ENCODE assay signal across 8 mouse cellular contexts in the genomic region with DNA sequence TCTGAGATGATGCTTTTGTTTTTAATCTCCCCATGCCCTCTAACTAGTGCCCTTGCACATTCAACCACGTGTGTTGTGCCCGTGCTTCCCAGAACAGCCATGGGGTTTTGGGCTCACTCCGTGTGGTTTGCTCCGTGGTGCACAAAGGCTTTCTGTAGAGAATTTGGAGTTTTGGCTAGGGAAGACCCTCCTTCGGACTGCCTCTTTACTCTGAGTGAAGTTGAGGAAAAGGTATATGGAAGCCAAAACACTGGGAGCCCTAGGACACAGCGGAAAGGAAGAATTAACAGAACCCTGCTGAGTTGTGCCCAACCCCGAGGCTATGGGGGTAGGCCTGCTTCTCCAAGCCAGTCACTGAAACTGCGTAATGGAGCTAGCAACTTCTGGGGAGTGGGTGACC. TPM values are rescaled to one million over a fixed set of nuclear protein-coding genes. Genes with fewer than 3 reads are reported as not detected.
DNase-seq lines count a peak whose midpoint lies in the region; ATAC-seq and TF ChIP-seq lines count a peak whose summit lies in the region.
"Had no signal": no experiment of that assay in that cellular context is flagged by ENCODE, and none has a peak within 500 bp of the region (broad histone marks: within the 10 kb centered on the region; RNA-seq: fewer than 3 reads in every experiment).

No protein-coding gene starts in this region.

- H3K9me3 ChIP-seq in heart, embryonic 14.5 days (ENCODE audit: control insufficient read depth, low read length) = no peaks in the 10 kb centered on the region
- H3K9me3 ChIP-seq in limb, embryonic 10.5 days (replicated peaks) = no peaks in the 10 kb centered on the region
- H3K9me3 ChIP-seq: neural tube, embryonic 13.5 days had no signal

- H3K4me2 ChIP-seq in heart, embryonic 14.5 days (ENCODE audit: low read length) = peak overlapping the region; percentile 77

- no peaks in the 10 kb centered on the region for H3K79me2 ChIP-seq in heart, adult 2 months (replicated peaks; ENCODE audit: control insufficient read depth, insufficient read depth, low read length)

- DNase-seq in heart, adult 2 months = no peak
- DNase-seq in spleen, adult 2 months (ENCODE audit: low read depth in 1 of 2, low spot score in 2 of 2) = no peak
- no peak for DNase-seq in spleen, postnatal 14 days (ENCODE audit: low spot score in 2 of 2)
- no peak for DNase-seq in limb, embryonic 10.5 days (ENCODE audit: low spot score)
- DNase-seq in MN1 (ENCODE audit: low spot score) = no peak
- DNase-seq in retina, embryonic 14.5 days (ENCODE audit: low spot score) = no peak

- TF ChIP-seq POLR2A in heart, adult 2 months (IDR thresholded peaks at IDR 0.05; ENCODE audit: insufficient read depth, low read depth, low read length) = no peak
- TF ChIP-seq POLR2A in spleen, adult 2 months (IDR thresholded peaks at IDR 0.05; ENCODE audit: low read depth, low read length) = no peak

- H3K4me3 ChIP-seq in heart, embryonic 14.5 days (ENCODE audit: control insufficient read depth in 1 of 2, insufficient read depth in 1 of 2, low read depth in 1 of 2, low read length in 2 of 2) = no peak overlapping the region
- no peak overlapping the region for H3K4me3 ChIP-seq in heart, adult 2 months
- no peak overlapping the region for H3K4me3 ChIP-seq in spleen, adult 2 months (ENCODE audit: extremely low read depth, insufficient read depth, insufficient read length)
- H3K4me3 ChIP-seq in limb, embryonic 10.5 days = peak overlapping the region; percentile 57

- peaks cover 20 to 21% of the 10 kb centered on the region in 2 experiments for H3K4me1 ChIP-seq in heart, embryonic 14.5 days (ENCODE audit: control insufficient read depth in 2 of 2, insufficient read depth in 2 of 2, low read length in 2 of 2)
- H3K4me1 ChIP-seq in heart, adult 2 months (ENCODE audit: control insufficient read depth, insufficient read depth, low read length) = peaks cover 2% of the 10 kb centered on the region; the same call in 1 of the 2 replicates
- peaks cover 26% of the 10 kb centered on the region for H3K4me1 ChIP-seq in spleen, adult 2 months (ENCODE audit: control insufficient read depth, insufficient read depth, insufficient read length)
- H3K4me1 ChIP-seq in limb, embryonic 10.5 days = peaks cover 22% of the 10 kb centered on the region

- TF ChIP-seq CTCF in heart, adult 2 months (IDR thresholded peaks at IDR 0.05) = no peak
- TF ChIP-seq CTCF in spleen, adult 2 months (IDR thresholded peaks at IDR 0.05; ENCODE audit: extremely low read depth, insufficient read depth, insufficient read length, insufficient replicate concordance) = no peak

- 49% methylated on average over 8 of the region's 8 CpGs for WGBS in heart, embryonic 14.5 days
- WGBS in heart, adult 2 months = 67% methylated on average over 8 of the region's 8 CpGs
- WGBS in spleen, adult 2 months = 81% methylated on average over 8 of the region's 8 CpGs
- WGBS in limb, embryonic 10.5 days = 43% methylated on average over 8 of the region's 8 CpGs

- no peak for TF ChIP-seq EP300 in heart, adult 2 months (IDR thresholded peaks at IDR 0.05; ENCODE audit: insufficient read depth, low read depth, low read length)

- intact Hi-C loops in heart, adult 2 months (cut with DNase I) = loop anchor here (5.0 to 10.0 kb wide), 2 partner anchors 96 to 188 kb away; a partner anchor contains a TSS

- no peak for ATAC-seq in heart, embryonic 14.5 days (ENCODE audit: insufficient number of reproducible peaks, insufficient read depth, low FRiP score, low read depth)

- H3K27ac ChIP-seq in heart, embryonic 14.5 days (replicated peaks in 1 of 2; ENCODE audit: control insufficient read depth in 1 of 2, insufficient read depth in 1 of 2, low read depth in 2 of 2, low read length in 2 of 2) = peak overlapping the region in 1 of 2 experiments; percentile 10; a peak in 2 of 4 replicates
- no peak overlapping the region for H3K27ac ChIP-seq in heart, adult 2 months
- H3K27ac ChIP-seq in spleen, adult 2 months (ENCODE audit: insufficient read depth, low read length) = peak overlapping the region; percentile 80; the same call in 1 of the 2 replicates
- no peak overlapping the region for H3K27ac ChIP-seq in limb, embryonic 10.5 days
- H3K27ac ChIP-seq: neural tube, embryonic 13.5 days had no signal

- no peaks in the 10 kb centered on the region for H3K27me3 ChIP-seq in heart, embryonic 14.5 days (ENCODE audit: control insufficient read depth, insufficient read depth, low read length)
- H3K27me3 ChIP-seq in heart, adult 2 months (ENCODE audit: control insufficient read depth, insufficient read depth, low read length) = no peaks in the 10 kb centered on the region
- H3K27me3 ChIP-seq in spleen, adult 2 months (ENCODE audit: control insufficient read depth, insufficient read depth, low read length) = no peaks in the 10 kb centered on the region
- H3K27me3 ChIP-seq in limb, embryonic 10.5 days (ENCODE audit: low read depth, poor library complexity, severe bottlenecking) = peaks cover 24% of the 10 kb centered on the region

- no peak overlapping the region; the same call in 1 of the 2 replicates for H3K9ac ChIP-seq in heart, embryonic 14.5 days (ENCODE audit: low read length)
- H3K9ac ChIP-seq in heart, adult 2 months (ENCODE audit: low read depth, low read length) = no peak overlapping the region

- H3K36me3 ChIP-seq in heart, embryonic 14.5 days (ENCODE audit: control insufficient read depth, insufficient read depth, low read length) = no peaks in the 10 kb centered on the region
- no peaks in the 10 kb centered on the region for H3K36me3 ChIP-seq in heart, adult 2 months (ENCODE audit: control insufficient read depth, insufficient read depth, low read length)
- no peaks in the 10 kb centered on the region for H3K36me3 ChIP-seq in spleen, adult 2 months (ENCODE audit: control insufficient read depth, insufficient read depth, low read length)
- H3K36me3 ChIP-seq in limb, embryonic 10.5 days = no peaks in the 10 kb centered on the region
- H3K36me3 ChIP-seq: neural tube, embryonic 13.5 days had no signal

RNA-seq across cellular contexts. Expression of a gene that starts 20.9 kb away (rescaled TPM):
- 29.2 and 33.2 TPM in 2 replicates for polyA plus RNA-seq in heart, embryonic 14.5 days (2014; fragmentation: Nextera tagmentation; extraction: Ambion mirVana)
- 1 to 10 TPM in 1 of 2 experiments, under 1 TPM in 1; 0.91 to 1.3 TPM for total RNA-seq in heart, adult 2 months (2021)
- 0.90 and 1.3 TPM in 2 replicates for polyA plus RNA-seq in heart, adult 2 months (2012; rRNA removed)
- polyA plus RNA-seq in spleen, adult 2 months (2012; rRNA removed) = 9.1 and 21.1 TPM in 2 replicates
- polyA plus RNA-seq in limb, embryonic 10.5 days (2016; fragmentation: Nextera tagmentation; extraction: Ambion mirVana) = 158 and 194 TPM in 2 replicates
